Mouse (Mus musculus) limb, embryonic 11.5 days (tissue): ENCODE results near the gene Pml. TPM values are rescaled to one million over a fixed set of nuclear protein-coding genes. Genes with fewer than 3 reads are reported as not detected.
"Not testable (repeated sequence)": the region's sequence is repeated elsewhere in the genome, so short reads cannot be mapped to it uniquely, and the experiment has no call there.

Experiments used
- ATAC-seq: fragments of 200-750 bp; cut with Nextera tagmentation; 2 replicates; pipeline ENCODE4 v1.8.0; 2017; ENCODE audit warnings: low read depth; ENCODE audit not compliant: insufficient number of reproducible peaks, low FRiP score, low TSS enrichment
- DNase-seq: peaks from one replicate; pipeline ENCODE4 v3.0.0-alpha.2; 2015; ENCODE audit warnings: low spot score
- H3K27ac ChIP-seq: fragments of 300-500 bp; sonication (generic); replicated peaks from 2 replicates; pipeline ENCODE4 v1.5.1; 2014; ENCODE audit warnings: low read depth, mild to moderate bottlenecking, low read length
- H3K27me3 ChIP-seq: fragments of 300-500 bp; sonication (generic); 2 replicates; pipeline ENCODE4 v1.6.1; 2014; ENCODE audit warnings: mild to moderate bottlenecking, low read length, mixed read lengths; ENCODE audit not compliant: control insufficient read depth, insufficient read depth
- H3K36me3 ChIP-seq: fragments of 300-500 bp; sonication (generic); 2 replicates; pipeline ENCODE4 v1.6.1; 2014; ENCODE audit warnings: mild to moderate bottlenecking, low read length, moderate library complexity, mixed read lengths; ENCODE audit not compliant: control insufficient read depth, insufficient read depth
- H3K4me1 ChIP-seq: fragments of 300-500 bp; sonication (generic); 2 replicates; pipeline ENCODE4 v1.6.1; 2014; ENCODE audit warnings: low read length, mixed read lengths; ENCODE audit not compliant: control insufficient read depth, insufficient read depth
- H3K4me2 ChIP-seq: fragments of 300-500 bp; sonication (generic); 2 replicates; pipeline ENCODE4 v1.6.1; 2014; ENCODE audit warnings: low read depth, mild to moderate bottlenecking, moderate library complexity; ENCODE audit not compliant: severe bottlenecking
- H3K4me3 ChIP-seq: fragments of 300-500 bp; sonication (generic); 2 replicates; pipeline ENCODE4 v1.5.1; 2014; ENCODE audit warnings: low read depth, low read length
- H3K9ac ChIP-seq: fragments of 300-500 bp; sonication (generic); 2 replicates; pipeline ENCODE4 v1.6.1; 2014; ENCODE audit warnings: mild to moderate bottlenecking, low read length
- H3K9me3 ChIP-seq: fragments of 300-500 bp; sonication (generic); 2 replicates; pipeline ENCODE4 v1.6.1; 2016; ENCODE audit warnings: low read length; ENCODE audit not compliant: control insufficient read depth
- WGBS: fragments of 180-500 bp; shearing (Covaris S2); extraction: QIAGEN DNeasy Blood & Tissue Kit; methylation state at CpG from one replicate; pipeline ENCODE4 v1.1.7; 2014; 5-methylcytosine and 5-hydroxymethylcytosine counted together
- polyA plus RNA-seq: library from polyadenylated mRNA; unstranded; fragments of >200 nt; fragmentation: Nextera tagmentation; extraction: Ambion mirVana; gene quantifications from 2 replicates; pipeline ENCODE4 v1.2.1, GENCODE M21; 2014

The Pml gene
- polyA plus RNA-seq, 1 experiment from 2014 or later: 18.7 TPM

GRCm38 (mm10) chr9:58275115-58275774 is 25.7 kb upstream of the Pml start:
- Histone ChIP-seq H3K9me3 (no peaks in the 10 kb centered on the region), H3K4me3 (no peak overlapping the region), H3K27me3 (no peaks in the 10 kb centered on the region), H3K9ac (peak overlapping the region; percentile 19; the same call in 1 of the 2 replicates), H3K4me1 (peaks cover 9% of the 10 kb centered on the region; the same call in 1 of the 2 replicates), H3K27ac (peak overlapping the region; percentile 32; the same call in 1 of the 2 replicates), H3K4me2 (no peak overlapping the region), H3K36me3 (no peaks in the 10 kb centered on the region)
- WGBS: 21% methylated on average over 8 of the region's 8 CpGs
- DNase-seq (peak; percentile 33), ATAC-seq (peak; percentile 57; the same call in 1 of the 2 replicates)

- Histone ChIP-seq H3K27ac (no peak overlapping the region), H3K9me3 (no peaks in the 10 kb centered on the region), H3K4me2 (no peak overlapping the region), H3K4me3 (no peak overlapping the region), H3K27me3 (no peaks in the 10 kb centered on the region), H3K4me1 (peaks cover 9% of the 10 kb centered on the region; the same call in 1 of the 2 replicates), H3K36me3 (no peaks in the 10 kb centered on the region), H3K9ac (no peak overlapping the region)
- ATAC-seq (no peak), DNase-seq (no peak)
- 69% methylated on average over 3 of the region's 3 CpGs for WGBS
Observed at GRCm38 (mm10) chr9:58274626-58275025, 25.0 kb upstream of the Pml start.

- H3K9me3 ChIP-seq: no peaks in the 10 kb centered on the region
- peaks cover 9% of the 10 kb centered on the region; the same call in 1 of the 2 replicates for H3K4me1 ChIP-seq
- H3K9ac ChIP-seq: no peak overlapping the region
- H3K4me2 ChIP-seq: no peak overlapping the region
- no peaks in the 10 kb centered on the region for H3K36me3 ChIP-seq
- H3K27ac ChIP-seq: no peak overlapping the region
- DNase-seq: no peak
- ATAC-seq: no peak
- 82% methylated on average over 7 of the region's 7 CpGs for WGBS
- H3K4me3 ChIP-seq: no peak overlapping the region
- H3K27me3 ChIP-seq: no peaks in the 10 kb centered on the region
Observed at GRCm38 (mm10) chr9:58274101-58274604, 24.6 kb upstream of the Pml start.

- no peaks in the 10 kb centered on the region for H3K27me3 ChIP-seq
- no peak for ATAC-seq
- no peak for DNase-seq
- H3K9me3 ChIP-seq: no peaks in the 10 kb centered on the region
- H3K36me3 ChIP-seq: no peaks in the 10 kb centered on the region
- H3K4me3 ChIP-seq: no peak overlapping the region
- no peak overlapping the region for H3K27ac ChIP-seq
- WGBS: 79% methylated on average over 9 of the region's 9 CpGs
- H3K9ac ChIP-seq: no peak overlapping the region
- H3K4me2 ChIP-seq: no peak overlapping the region
- peaks cover 9% of the 10 kb centered on the region; the same call in 1 of the 2 replicates for H3K4me1 ChIP-seq
Observed at GRCm38 (mm10) chr9:58272855-58273254, 23.3 kb upstream of the Pml start.

DNA sequence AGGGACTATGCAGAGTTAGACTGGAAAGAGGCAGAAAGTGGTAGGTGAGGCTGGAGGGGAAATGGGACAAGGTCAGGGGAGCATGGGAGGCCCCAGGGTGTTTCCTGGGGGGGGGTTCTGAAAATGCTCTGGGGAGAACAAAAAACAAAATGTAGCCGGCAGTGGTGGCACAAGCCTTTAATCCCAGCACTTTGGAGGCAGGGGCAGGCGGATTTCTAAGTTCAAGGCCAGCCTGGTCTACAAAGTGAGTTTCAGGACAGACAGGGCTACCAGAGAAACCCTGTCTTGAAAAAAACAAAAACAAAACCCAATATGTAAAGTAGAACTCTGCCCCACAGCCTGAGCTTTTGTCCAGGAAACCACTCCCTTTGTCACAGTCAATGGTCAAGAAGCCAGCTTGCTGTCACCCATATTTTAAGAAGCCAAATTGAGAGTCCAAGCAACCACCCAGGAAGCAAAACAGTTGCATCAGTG is 22.5 kb upstream of the Pml start:
- DNase-seq (no peak), ATAC-seq (no peak)
- H3K36me3 ChIP-seq: no peaks in the 10 kb centered on the region
- H3K4me2 ChIP-seq: no peak overlapping the region
- H3K4me3 ChIP-seq: no peak overlapping the region
- 80% methylated on average over 2 of the region's 2 CpGs for WGBS
- peaks cover 9% of the 10 kb centered on the region; the same call in 1 of the 2 replicates for H3K4me1 ChIP-seq
- H3K9me3 ChIP-seq: no peaks in the 10 kb centered on the region
- H3K27me3 ChIP-seq: no peaks in the 10 kb centered on the region
- H3K27ac ChIP-seq: no peak overlapping the region
- no peak overlapping the region for H3K9ac ChIP-seq

DNA sequence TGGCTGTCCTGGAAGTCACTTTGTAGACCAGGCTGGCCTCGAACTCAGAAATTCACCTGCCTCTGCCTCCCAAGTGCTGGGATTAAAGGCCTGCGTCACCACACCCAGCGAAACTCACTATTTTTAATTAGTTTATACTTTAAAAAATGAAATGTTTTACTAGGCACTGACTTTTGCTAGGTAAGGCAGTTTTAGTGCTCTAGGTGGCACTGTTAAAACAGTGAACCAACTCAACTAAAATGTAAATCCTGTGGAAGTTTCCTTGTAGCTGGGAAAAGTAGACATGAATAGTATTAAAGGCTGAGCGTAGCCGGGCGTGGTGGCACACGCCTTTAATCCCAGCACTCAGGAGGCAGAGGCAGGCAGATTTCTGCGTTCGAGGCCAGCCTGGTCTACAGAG is 22.0 kb upstream of the Pml start:
- not testable (repeated sequence) for DNase-seq, H3K9ac ChIP-seq, H3K36me3 ChIP-seq, H3K4me3 ChIP-seq, H3K27ac ChIP-seq, H3K4me1 ChIP-seq, ATAC-seq, H3K4me2 ChIP-seq, H3K9me3 ChIP-seq, H3K27me3 ChIP-seq
- 95% methylated on average over 9 of the region's 9 CpGs for WGBS

- H3K27me3 ChIP-seq: no peaks in the 10 kb centered on the region
- DNase-seq: no peak
- 91% methylated on average over 3 of the region's 3 CpGs for WGBS
Observed at GRCm38 (mm10) chr9:58271109-58271508, 21.5 kb upstream of the Pml start.

DNA sequence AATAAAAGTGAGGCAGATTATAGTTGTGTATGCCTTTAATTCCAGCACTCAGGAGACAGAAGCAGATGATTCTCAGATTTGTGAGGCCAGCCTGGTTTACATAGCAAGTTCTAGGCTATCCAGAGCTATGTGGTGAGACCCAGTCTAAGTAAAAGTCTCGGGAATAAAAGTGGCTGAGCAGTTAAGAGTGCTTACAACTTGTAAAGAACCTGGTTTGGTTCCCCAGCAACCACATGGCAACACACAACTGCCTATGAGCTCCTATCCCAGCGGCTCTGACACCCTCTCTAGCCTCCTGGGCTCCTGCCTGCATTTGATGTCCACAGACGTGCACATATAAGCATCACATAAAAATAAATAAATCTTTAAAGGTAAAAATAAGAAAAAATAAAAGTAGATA is 20.5 kb upstream of the Pml start:
- DNase-seq (no peak), ATAC-seq (no peak)
- Histone ChIP-seq H3K4me2 (no peak overlapping the region), H3K4me1 (peaks cover 7% of the 10 kb centered on the region; the same call in 1 of the 2 replicates), H3K36me3 (no peaks in the 10 kb centered on the region), H3K27me3 (no peaks in the 10 kb centered on the region), H3K27ac (no peak overlapping the region), H3K9ac (no peak overlapping the region), H3K4me3 (no peak overlapping the region), H3K9me3 (no peaks in the 10 kb centered on the region)
- WGBS: 59% methylated on average over 3 of the region's 3 CpGs

More at GRCm38 (mm10) chr9:58271109-58271508, 21.5 kb upstream of the Pml start:
- Histone ChIP-seq H3K9ac (no peak overlapping the region), H3K4me3 (no peak overlapping the region), H3K4me2 (no peak overlapping the region), H3K9me3 (no peaks in the 10 kb centered on the region), H3K36me3 (no peaks in the 10 kb centered on the region), H3K27ac (no peak overlapping the region), H3K4me1 (peaks cover 12% of the 10 kb centered on the region; the same call in 1 of the 2 replicates)
- no peak for ATAC-seq
